Mouse (Mus musculus) left cerebral cortex, adult 18-20 months (tissue): ENCODE measurements around the gene Sned1. TPM values are rescaled to one million over a fixed set of nuclear protein-coding genes. Genes with fewer than 3 reads are reported as not detected.
A peak's percentile ranks its signal among the peaks of the same experiment; 100 is the strongest.

Experiments
- DNase-seq, 2 experiments: peaks; one replicate each; pipeline ENCODE4 v3.0.0; 2021 to 2022; ENCODE audit warnings: low spot score in 2 of 2, mixed read lengths in 1 of 2
- microRNA-seq, 2 experiments: library from miRNA; unstranded; fragments of <30 nt; microRNA quantifications; one replicate each; pipeline ENCODE4 v1.2.0; 2021
- total RNA-seq, 2 experiments: library from RNA; stranded (reverse); gene quantifications; 2 replicates each; pipeline ENCODE4 v1.2.3; 2021

Sned1 gene
- total RNA-seq, 2 experiments from 2014 or later: 7.8 to 8.2 TPM

DNA sequence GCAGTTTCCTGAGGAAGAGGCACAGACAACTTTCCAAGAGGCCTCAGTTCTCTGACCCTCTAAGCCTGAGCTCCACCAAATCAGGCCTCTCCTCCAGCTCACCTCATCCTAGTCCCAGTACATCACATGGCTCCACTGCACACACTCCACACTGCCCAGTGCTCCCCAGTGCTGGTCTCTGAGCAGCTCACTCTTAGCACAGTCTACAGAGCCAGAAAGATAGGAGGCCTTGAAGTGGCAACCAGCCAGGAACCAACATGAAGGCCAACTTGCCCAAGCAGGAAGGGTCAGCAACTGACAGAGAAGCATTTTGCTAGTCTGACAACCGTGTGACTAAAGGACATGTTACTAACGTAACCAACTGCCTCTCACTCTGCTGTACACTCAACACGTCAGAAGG is 64.9 kb downstream of the Sned1 start:
- no peak for DNase-seq

DNA sequence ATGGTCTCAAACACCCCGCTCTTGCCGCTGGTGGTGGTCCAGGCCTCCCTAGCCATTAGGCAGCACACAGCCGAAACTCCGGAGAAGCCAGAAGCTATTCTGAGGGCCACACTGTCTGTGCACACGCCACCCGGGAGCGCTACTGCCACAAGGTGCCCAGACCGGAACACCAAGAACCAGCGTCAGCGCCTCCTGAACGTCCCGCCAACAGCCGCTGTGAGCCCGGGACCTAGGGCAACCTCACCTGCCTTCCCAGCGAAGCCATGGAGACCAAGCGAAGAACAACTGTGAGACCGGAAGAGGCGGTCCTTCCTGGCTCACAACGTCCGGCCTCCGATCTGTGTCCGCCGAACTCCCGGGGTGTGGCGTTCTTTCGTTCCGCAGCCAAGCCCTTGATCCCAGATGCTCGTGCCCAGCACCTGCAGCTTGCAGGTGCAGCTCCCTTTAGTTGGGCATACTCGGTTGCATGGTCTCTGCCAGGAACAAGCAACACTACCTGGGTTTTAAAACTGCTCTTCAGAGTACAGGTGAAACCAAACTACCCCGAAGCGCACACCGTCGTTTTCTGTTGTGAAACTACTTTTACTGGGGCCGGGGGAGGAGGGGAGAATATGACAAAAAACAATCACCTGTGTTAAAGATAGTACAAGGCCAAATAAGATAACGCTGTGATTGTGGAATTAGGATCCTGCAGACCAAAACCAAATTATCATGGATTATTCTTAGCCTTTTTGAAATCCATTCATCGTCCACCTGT is 70.1 kb downstream of the Sned1 start, which contains the start of gene Mterf4:
TSS of gene Mterf4 (minus strand) at position 335 of the 757 bp plus-strand sequence.
- DNase-seq: peak; percentile 75 to 85

DNA sequence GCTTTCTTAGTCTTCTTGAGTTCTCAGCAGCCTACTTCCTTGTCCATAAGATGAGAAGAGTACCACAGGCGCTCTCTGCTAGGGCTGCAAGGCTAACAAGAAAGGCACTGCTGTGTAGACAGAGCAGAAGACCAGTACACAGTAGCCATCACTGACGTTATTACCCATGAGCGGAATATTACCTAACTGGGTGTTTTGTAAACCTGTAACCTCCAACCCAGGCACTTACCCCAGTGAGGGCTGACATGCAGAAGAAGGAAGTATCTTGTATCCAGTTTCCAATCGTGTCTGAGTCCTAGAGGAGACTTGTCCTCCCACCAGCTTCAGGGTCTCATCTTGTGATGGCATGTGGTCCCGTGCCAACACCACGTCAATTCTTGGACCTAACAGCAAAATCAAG is 88.3 kb downstream of the Sned1 start:
- no peak for DNase-seq

DNA sequence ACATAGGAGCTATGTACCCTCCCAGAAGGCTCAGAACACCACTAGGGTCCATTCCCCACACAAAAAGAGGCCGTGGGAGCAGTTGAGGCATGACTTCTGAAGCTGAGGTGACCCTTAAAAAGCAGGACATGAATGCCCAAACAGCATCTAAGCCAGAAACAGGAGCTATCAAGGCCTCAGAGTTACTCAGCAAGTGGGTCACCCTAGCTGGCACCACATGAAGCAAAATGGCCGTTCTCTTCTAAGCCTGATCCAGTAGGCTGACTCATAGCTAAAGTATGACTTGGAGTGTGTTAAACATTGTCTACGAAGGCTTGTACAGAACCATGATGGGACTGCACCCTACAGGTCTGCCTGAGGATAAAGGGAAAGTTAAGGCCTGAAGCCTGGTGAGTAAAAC is 90.8 kb downstream of the Sned1 start:
- no peak for DNase-seq

DNA sequence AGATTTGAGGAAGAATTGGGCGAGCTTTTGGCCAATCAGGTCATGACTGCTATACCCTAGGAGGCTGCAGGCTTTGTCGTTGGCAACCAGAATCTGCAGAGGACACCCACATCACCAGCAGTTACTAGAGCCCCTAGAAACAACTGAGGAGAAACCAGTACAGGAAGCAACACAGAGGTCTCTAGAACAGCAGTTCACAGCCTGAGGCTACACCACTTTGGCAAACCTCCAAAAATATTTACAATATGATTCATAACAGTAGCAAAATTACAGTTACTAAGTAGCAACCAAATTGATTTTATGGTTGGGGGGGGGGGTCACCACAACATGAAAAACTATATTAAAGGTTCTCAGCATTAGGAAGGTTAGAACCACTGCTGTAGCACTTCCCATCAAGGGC is 99.0 kb downstream of the Sned1 start:
- no peak for DNase-seq

DNA sequence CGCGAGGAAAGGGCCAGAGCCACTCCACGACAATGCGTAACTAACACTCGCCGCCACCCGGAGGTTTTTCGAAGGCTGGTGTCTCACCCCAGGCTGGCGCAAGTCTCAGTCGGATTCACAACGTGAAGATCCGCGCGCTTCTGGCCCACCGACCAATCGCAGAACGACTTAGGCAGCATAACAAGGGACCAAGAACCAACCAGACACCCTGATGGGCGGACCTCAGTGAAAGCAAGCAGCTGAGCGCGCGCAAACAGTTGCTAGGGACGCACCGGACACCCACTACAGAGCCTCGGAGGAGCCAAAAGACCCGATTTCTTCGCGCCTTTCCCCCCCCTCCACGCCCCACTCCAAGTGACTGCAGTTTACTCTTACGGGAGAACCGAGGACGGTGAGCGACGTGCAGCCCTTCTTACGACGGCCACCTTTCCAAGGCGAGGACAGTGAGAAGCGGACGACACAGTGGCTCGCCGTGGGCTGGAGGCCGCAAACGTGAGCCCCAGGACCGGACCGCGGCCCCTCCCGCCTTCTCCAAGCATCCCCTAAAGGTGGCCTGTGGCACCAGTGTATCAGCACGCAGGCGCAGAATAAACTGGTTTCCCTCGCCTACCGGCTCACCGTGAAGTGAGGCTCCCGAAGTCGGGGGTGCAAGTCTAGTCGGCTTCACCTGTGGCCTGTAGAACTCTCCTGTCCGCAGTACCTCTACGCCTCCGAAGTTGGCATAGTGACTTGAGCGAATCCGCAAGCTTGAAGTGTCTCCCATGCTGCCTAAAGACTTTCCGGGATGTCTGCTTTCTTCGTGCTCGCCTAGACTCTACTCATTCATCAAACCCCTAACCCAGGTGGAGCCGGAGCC is 107.2 kb downstream of the Sned1 start, which contains the start of the genes Ppp1r7 and Pask:
TSS of gene Ppp1r7 (plus strand) at position 207 of the 856 bp plus-strand sequence.
TSS of gene Pask (minus strand) at position 835 of the 856 bp plus-strand sequence.
- DNase-seq: peak; percentile 91 to 94

DNA sequence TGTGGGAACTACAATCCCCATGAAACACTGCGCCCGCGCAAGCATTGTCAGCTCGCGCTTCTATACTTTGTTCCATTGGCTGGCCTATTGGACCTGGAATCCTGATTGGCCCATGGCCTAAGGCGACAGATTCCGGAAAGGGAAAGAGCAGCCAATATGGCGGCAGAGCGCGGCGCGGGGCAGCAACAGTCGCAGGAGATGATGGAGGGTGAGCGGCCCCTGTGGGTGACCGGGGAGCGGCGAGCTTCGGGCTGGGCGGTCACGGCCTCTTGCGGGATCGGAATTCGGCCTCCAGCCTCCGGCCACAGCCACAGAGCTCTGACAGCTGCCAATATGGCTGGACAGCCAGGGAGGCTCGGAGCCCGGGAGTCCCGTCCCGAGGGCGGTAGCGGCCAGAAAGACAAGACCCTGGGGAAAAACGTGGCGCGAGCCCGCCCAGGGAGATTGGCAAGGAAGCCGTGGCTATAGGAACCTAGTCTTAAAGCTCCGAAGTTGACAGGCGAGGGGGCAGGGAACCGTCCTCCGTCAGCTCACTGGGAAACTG is 107.9 kb downstream of the Sned1 start:
- DNase-seq: peak; percentile 95 to 96

DNA sequence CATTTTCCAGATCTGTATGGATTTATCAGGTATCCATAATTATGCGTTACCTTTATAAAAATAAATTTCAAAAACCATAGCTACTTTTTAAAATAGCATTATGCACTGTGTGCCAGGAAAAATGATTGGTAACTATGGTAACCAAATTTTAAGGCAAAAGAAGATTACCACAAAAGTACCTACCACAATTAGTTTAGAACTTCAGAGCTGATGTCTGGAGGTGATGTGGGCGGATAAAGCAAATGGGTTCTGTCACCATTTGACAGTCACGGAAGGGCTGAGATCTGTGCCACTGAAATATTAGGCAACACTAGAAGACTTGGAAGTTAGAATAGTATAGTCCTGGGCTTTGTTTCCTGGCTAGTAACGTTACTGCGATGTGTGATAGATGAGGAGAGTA is 111.5 kb downstream of the Sned1 start:
- DNase-seq: no peak

DNA sequence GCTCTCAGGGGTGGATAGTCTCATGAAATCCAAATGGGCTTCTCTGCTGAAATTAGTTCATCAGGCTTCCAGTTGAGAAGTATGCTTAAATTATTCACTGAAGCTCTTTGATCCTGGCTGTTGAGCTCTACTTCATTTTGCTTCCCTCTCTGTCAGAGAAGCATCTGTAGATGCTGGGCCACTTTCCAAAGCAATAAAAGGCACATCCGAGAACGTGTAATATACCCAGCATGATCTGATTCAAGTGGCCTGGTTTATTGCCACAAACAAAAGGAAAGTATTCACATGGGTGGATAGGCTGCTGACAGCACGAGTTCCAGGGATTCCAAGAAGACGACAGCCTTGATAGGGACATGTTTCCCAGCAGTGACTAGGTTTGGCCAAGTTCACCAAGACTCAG is 114.1 kb downstream of the Sned1 start:
- peak in 1 of 2 experiments; percentile 2 for DNase-seq

Small RNA genes lying within 50 kb of the gene (microRNA-seq; reads per million reads assigned to microRNA genes)
- 0 reads per million in 2 experiments for gene Mir6901
- 0 to 0.21 reads per million in 2 experiments for gene Mir6902

Other genes with a start within 250 kb of the Sned1 start
- not detected for gene Aqp12, start 229.5 kb upstream of the Sned1 start, total RNA-seq
- 100 to 1,000 TPM; 735 to 776 TPM for gene Kif1a, start 133.9 kb upstream of the Sned1 start, total RNA-seq
- gene Agxt, start 100.6 kb upstream of the Sned1 start, total RNA-seq: not detected
- not detected for gene 2310007B03Rik, start 74.9 kb upstream of the Sned1 start, total RNA-seq
- gene Crocc2, start 67.1 kb upstream of the Sned1 start, total RNA-seq: under 1 TPM; 0.07 to 0.16 TPM
- gene Mterf4, start 70.1 kb downstream of the Sned1 start, total RNA-seq: 10 to 100 TPM; 18.0 to 19.3 TPM
- gene Ppp1r7, start 107.0 kb downstream of the Sned1 start, total RNA-seq: 10 to 100 TPM; 82.1 to 87.1 TPM
- gene Pask, start 107.6 kb downstream of the Sned1 start, total RNA-seq: 1 to 10 TPM; 5.5 to 6.8 TPM
- gene Ano7, start 138.1 kb downstream of the Sned1 start, total RNA-seq: under 1 TPM; 0.07 to 0.51 TPM
- 100 to 1,000 TPM; 157 to 167 TPM for gene Hdlbp, start 243.0 kb downstream of the Sned1 start, total RNA-seq